Mouse (Mus musculus) hindlimb bud, embryonic 11.5 days (tissue): Measurements from ENCODE around the gene Drd2.

ENCODE experiments used
- DNase-seq: peaks from one replicate; pipeline ENCODE4 v3.0.0-alpha.2; 2012; ENCODE audit warnings: low read depth, low spot score; ENCODE audit errors: extremely low spot score

The Drd2 gene

GRCm38 (mm10) chr9:49450491-49450890 lies 110.1 kb downstream of the Drd2 start:
- no peak for DNase-seq

- no peak for DNase-seq
These were observed 112.0 kb downstream of the Drd2 start for GRCm38 (mm10) chr9:49452396-49452795.

GRCm38 (mm10) chr9:49456136-49456535 lies 115.7 kb downstream of the Drd2 start:
- no peak for DNase-seq
